Mouse (Mus musculus): Measurements from ENCODE around the gene Tmem184b. TPM values are rescaled to one million over a fixed set of nuclear protein-coding genes. Genes with fewer than 3 reads are reported as not detected.

The Tmem184b gene
- total RNA-seq (2021) (10 to 100 TPM; 61.5 to 66.3 TPM), polyA plus RNA-seq (2012; rRNA removed) (255 and 262 TPM in 2 replicates)
- long read RNA-seq, transcript Tmem184b-201 (9 exons, 3,627 nt): major isoform, 37 of 74 reads
- long read RNA-seq, partial matches to known transcripts: 13 of 74 reads
- long read RNA-seq, other reads (novel, unspliced or antisense): 23 of 74 reads

- DNase-seq: peak; percentile 94
Measured at GRCm38 (mm10) chr15:79402836-79403762, at the start of gene Tmem184b. Gene Tmem184b, minus strand, starts transcription at chr15:79403569.

DNA sequence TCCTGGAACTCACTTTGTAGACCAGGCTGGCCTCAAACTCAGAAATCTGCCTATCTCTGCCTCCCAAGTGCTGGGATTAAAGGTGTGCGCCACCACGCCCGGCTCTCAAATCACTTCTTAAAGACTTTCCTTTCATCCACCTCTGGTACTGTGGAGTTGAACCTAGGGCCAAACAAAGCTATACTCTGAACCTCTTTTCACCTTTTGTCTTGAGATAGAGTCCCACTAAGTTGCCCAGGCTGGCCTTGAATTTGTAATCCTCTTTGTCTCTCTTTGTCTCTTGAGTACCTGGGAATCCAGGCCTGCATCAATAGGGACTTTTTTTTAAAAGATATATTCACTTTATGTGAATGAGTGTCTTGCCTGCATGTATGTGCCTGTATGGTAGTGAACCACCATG lies 44.7 kb upstream of the Tmem184b start:
- no peak for DNase-seq

- no peak for DNase-seq
Measured at GRCm38 (mm10) chr15:79445786-79446654, 42.7 kb upstream of the Tmem184b start.

GRCm38 (mm10) chr15:79443856-79444410 lies 40.6 kb upstream of the Tmem184b start:
- no peak for DNase-seq

DNA sequence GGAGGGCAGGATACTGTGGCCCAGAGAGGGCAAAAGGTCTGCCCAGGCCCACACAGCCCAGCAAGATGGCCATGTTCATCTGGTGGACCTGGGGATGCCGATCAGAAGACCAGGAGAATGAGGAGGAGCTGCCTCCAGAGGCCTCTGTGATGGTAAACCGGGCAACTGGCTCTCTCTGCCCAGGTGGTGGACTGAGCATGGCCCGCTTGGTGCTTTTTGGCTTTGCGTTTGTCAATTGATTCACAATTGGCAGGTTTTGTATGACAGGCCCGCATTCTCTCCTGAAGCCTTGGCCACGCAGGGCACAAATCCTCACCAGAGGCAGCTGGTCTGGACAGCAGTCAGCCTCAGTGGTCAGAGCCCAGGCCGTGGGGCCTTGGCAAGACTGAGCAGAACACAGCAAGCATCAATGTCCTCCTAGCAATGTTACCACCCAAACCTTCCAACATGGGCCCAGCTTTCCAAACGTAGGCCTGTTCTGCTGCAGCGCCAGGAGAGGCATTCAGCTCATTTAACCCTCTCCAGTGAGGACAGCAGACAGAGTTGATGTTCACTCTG lies 39.7 kb upstream of the Tmem184b start:
- no peak for DNase-seq

GRCm38 (mm10) chr15:79442257-79442611 lies 38.9 kb upstream of the Tmem184b start:
- no peak for DNase-seq

GRCm38 (mm10) chr15:79441331-79442256 lies 38.2 kb upstream of the Tmem184b start:
- DNase-seq: peak; percentile 92

DNA sequence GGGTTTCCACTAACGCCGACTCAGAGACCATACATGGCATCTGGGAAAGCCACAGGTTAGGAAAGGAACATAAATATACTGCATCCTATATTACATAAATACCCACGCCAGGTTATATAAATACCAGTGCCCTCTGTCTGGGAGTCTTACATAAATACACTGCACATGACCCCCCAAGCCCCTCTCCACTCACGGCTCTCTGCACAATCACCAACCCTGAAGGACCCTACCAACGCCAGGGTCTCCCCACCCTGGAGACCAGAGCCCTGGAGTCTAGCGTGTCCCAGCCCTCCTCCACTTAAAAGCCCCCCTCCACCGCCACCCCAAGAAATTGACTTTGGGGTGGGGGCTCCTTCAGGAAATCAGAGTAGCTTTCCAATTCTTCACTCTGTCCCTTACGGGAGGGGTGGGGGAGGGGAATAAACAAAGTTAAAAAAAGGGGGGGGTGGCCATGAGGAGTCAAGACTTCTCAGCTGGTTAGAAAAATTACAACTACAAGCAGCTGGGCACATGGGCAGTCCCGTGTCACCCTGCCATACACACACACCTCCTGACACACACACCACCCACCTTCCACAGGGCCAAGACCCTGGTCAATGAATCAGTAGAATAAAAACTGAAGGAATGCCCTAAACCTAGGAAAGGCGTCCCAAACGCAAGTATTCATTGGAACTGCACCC lies 37.4 kb upstream of the Tmem184b start:
- peak; percentile 49 for DNase-seq

GRCm38 (mm10) chr15:79440223-79440622 lies 36.9 kb upstream of the Tmem184b start:
- peak; percentile 86 for DNase-seq

- DNase-seq: no peak
Measured at GRCm38 (mm10) chr15:79439386-79439785, 36.0 kb upstream of the Tmem184b start.

DNA sequence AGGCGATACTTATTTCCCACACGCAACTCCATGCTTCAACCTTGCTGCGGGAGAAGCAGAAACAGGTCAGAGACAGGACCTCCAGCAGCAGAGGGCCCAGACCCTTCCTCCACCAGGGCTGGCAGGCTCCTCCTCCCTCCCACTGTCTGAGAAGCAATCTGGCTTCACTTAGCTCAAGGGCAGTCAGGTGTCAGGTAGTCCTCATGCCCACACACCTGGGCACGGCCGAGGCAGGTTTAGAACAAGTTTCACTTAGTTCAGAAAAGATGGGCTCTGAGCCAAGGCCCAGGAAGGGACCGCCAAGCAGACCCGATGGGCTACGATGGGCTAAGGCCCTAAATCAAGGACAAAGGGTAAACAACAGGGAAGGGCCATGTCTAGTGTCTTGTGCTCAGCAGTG lies 35.4 kb upstream of the Tmem184b start:
- no peak for DNase-seq

DNA sequence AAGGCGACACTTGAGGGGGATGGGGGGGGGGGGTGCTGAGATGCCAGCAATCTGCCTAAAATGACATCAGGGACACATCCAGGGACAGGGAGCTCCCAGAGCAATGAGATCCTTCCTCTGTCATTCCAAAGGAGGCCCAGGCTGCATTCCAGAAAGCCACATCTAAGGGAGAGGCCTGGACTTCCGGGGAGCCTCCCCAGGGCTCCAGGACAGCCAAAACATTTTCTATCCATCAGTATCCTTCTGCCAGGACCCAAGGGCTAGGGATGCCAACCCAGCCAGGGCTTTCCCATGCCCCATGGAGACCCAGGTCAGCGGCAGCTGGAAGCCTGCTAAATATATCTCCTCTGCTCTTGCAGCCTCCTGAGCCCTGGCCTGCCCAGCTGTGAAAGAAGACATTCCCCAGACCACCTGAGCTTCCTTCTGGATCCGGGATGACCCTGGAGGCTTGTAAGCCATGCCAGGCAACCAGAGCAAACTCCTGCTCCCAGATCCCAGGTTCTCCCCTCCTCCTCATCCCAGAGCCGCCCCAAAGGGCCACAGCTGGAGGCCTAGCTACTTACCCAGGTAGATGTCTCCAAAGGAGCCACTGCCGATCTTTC lies 34.9 kb upstream of the Tmem184b start:
- no peak for DNase-seq

DNA sequence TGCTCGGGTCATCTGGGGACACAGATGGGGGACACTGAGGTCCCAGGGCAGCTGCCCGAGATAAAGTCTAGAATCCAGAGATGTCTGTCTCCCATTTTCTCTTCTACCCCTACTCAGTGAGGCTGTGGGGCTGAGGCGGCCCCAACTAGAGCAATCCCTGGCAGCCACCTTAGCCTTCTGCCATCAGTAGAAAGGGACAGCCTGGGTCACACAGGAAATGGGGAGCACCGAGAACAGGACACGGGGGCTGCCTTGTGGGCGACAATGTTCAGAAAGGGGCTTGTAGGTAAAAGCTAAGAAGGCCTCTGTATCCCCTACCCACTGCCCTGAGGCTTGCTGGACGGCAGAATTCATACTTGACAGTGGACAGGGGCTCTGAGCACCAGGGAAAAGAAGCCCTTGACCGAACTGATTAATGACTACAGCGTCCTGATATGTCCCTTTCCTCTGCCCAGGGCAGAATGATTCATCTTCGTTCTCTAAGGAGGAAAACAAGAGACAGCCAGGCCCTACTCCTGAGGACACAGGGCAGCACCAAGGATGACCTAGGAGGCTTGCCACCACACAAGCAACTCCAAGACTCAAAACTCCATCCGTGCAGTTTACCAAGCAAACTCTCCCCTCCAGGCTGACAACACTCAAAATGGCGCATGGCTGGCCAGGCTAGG lies 34.3 kb upstream of the Tmem184b start:
- DNase-seq: peak; percentile 81

DNA sequence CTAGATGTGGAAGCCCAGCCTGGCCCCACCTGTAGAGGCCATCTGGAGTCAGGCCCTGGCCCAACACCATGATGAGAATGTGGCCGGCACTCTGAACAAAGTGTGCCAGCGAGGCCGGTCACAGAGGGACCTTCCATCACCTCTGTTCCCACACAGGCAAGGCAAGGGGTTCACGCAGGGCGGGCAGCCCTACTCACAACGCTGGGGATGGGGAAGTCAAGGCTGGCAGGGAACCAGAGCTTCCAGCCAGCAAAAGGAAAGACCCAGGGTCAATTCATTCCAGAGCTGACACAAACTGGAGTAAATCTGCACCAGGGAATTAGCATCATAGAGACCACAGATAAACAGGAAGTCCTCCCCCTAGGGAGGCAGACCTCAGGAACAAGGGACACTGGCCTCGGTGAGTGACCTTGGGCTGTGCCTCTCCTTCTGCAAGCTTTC lies 33.1 kb upstream of the Tmem184b start:
- peak; percentile 62 for DNase-seq

DNA sequence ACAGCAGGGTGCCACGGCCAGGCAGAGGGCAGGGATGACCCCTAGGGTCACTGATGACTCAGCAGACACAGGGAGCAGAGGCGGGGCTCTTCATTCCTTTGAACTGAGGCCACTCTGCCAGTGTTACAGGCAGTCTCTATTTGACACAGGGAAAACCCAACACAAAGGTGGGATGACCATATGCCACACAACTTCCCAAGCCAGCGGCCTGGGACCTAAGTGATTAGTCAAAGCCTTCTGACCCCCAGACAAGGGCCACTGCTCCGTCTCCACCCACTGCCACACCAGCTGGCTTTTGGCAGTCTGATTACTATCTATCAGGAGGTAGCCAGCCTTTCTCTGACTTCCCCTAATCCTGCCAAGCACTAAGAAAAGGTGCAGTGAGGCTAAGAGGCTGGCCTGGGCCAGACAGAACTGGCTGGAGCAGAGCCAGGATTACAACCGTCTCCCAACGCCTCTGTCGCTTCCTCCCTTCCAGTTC lies 31.9 kb upstream of the Tmem184b start:
- DNase-seq: peak; percentile 89

GRCm38 (mm10) chr15:79432892-79433291 lies 29.5 kb upstream of the Tmem184b start:
- DNase-seq: no peak

- DNase-seq: no peak
Measured at GRCm38 (mm10) chr15:79432328-79432727, 29.0 kb upstream of the Tmem184b start.

- no peak for DNase-seq
Measured at GRCm38 (mm10) chr15:79431925-79432324, 28.6 kb upstream of the Tmem184b start.

- no peak for DNase-seq
Measured at GRCm38 (mm10) chr15:79430461-79431000, 27.2 kb upstream of the Tmem184b start.
